Mouse (Mus musculus): Measurements from ENCODE around the gene Ddr2.
A peak's percentile ranks its signal among the peaks of the same experiment; 100 is the strongest.
"Not testable (repeated sequence)": the region's sequence is repeated elsewhere in the genome, so short reads cannot be mapped to it uniquely, and the experiment has no call there.

Ddr2 gene

GRCm38 (mm10) chr1:170044726-170045471, 65.7 kb downstream of the Ddr2 start:
- DNase-seq (ENCODE audit: extremely low read depth, insufficient read length, low spot score) = no peak

- DNase-seq (ENCODE audit: extremely low read depth, insufficient read length, low spot score) = no peak
Measured at GRCm38 (mm10) chr1:170043753-170044152, 66.8 kb downstream of the Ddr2 start.

- no peak for DNase-seq (ENCODE audit: extremely low read depth, insufficient read length, low spot score)
Measured at GRCm38 (mm10) chr1:170042996-170043395, 67.6 kb downstream of the Ddr2 start.

- no peak for DNase-seq (ENCODE audit: extremely low read depth, insufficient read length, low spot score)
Measured at GRCm38 (mm10) chr1:170039402-170039801, 71.2 kb downstream of the Ddr2 start.

DNA sequence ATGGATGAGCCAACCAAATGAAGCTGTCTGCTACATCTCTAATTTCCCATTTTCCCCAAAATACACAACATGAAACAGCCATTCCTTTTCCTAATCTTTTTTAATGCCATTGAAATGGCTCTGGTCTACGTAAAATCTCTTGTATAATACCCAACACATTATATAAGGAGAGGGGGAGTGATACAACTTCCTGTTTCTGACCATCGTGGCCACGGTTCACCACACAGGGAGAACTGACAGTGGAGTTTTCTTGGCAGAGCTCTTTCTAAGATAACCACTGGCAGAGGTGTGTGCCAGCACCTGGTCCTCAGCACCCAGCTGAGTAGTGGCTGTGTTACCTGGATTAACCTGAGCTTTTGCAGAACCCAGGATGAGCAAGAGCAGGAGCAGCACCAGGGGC, 75.0 kb downstream of the Ddr2 start:
- DNase-seq (ENCODE audit: extremely low read depth, insufficient read length, low spot score) = no peak

- no peak for DNase-seq (ENCODE audit: extremely low read depth, insufficient read length, low spot score)
Measured at GRCm38 (mm10) chr1:170034961-170035360, 75.6 kb downstream of the Ddr2 start.

GRCm38 (mm10) chr1:170031656-170032055, 78.9 kb downstream of the Ddr2 start:
- no peak for DNase-seq (ENCODE audit: extremely low read depth, insufficient read length, low spot score)

- DNase-seq (ENCODE audit: extremely low read depth, insufficient read length, low spot score) = no peak
Measured at GRCm38 (mm10) chr1:170014784-170015183, 95.8 kb downstream of the Ddr2 start.

GRCm38 (mm10) chr1:170010716-170011505, 99.7 kb downstream of the Ddr2 start:
- no peak for DNase-seq (ENCODE audit: extremely low read depth, insufficient read length, low spot score)

- no peak for DNase-seq (ENCODE audit: extremely low read depth, insufficient read length, low spot score)
Measured at GRCm38 (mm10) chr1:170009296-170009695, 101.3 kb downstream of the Ddr2 start.

GRCm38 (mm10) chr1:170008432-170009220, 101.9 kb downstream of the Ddr2 start:
- peak; percentile 26 for DNase-seq (ENCODE audit: extremely low read depth, insufficient read length, low spot score)

DNA sequence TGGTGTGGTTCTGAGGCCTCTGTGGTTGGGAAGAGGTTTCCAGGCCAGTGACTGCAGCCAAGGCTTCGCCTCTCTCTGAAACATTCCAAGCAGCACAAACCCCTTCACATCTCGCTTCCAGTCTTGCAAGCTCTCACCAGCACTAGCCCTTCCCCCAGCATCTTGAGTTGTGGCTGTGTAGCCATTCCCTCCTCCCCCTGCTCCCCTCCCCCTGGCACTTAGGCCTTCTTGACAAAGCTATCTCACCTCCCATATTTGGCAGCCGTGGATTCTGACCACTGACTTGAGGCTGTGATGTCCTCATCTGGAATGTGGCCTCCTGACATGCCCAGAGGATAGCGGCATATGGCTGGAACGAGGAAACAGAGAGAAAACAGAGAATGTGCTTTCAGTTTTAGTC, 104.0 kb downstream of the Ddr2 start:
- peak; percentile 76 for DNase-seq (ENCODE audit: extremely low read depth, insufficient read length, low spot score)

GRCm38 (mm10) chr1:170005297-170005696, 105.3 kb downstream of the Ddr2 start:
- no peak for DNase-seq (ENCODE audit: extremely low read depth, insufficient read length, low spot score)

DNA sequence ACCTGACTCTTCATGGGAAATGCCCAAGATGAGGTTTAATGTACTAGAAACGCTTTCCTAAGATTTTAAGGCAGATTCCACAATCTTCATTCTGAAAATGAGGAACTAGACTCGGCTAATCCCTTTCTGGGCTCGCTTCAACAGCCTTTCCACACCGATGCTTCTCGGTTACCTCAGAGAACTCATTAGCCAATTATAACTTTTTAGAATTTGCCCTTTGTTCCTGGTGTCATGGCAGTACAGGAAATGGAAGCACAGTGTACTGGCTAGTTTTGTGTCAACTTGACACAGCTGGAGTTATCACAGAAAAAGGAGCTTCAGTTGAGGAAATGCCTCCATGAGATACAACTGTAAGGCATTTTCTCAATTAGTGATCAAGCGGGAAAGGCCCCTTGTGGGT, 116.7 kb downstream of the Ddr2 start:
- not testable (repeated sequence) for DNase-seq (ENCODE audit: extremely low read depth, insufficient read length, low spot score)

- no peak for DNase-seq (ENCODE audit: extremely low read depth, insufficient read length, low spot score)
Measured at GRCm38 (mm10) chr1:169986166-169986565, 124.4 kb downstream of the Ddr2 start.

GRCm38 (mm10) chr1:169977621-169978020, 132.9 kb downstream of the Ddr2 start:
- DNase-seq (ENCODE audit: extremely low read depth, insufficient read length, low spot score) = peak; percentile 41

- DNase-seq (ENCODE audit: extremely low read depth, insufficient read length, low spot score) = no peak
Measured at GRCm38 (mm10) chr1:169971998-169972397, 138.6 kb downstream of the Ddr2 start.

DNA sequence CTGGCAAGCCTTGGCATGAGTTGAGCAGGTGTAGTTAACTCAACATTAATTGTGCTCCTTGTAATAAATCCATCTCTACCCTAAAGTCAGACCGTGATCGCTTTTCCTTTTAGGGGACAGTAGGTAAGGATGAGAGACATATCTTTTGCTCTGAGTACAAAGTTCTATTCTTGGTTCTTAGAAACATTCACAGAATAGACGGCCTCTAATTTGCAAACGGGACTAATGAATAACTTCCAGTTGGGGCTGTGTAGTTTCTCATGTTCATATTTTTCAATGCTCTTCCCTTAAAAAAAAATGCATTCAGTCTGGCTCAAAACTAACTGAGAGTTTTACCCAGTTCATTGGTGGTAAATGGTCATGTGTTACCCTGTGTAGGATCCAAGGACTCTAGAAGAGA, 139.6 kb downstream of the Ddr2 start:
- DNase-seq (ENCODE audit: extremely low read depth, insufficient read length, low spot score) = no peak

DNA sequence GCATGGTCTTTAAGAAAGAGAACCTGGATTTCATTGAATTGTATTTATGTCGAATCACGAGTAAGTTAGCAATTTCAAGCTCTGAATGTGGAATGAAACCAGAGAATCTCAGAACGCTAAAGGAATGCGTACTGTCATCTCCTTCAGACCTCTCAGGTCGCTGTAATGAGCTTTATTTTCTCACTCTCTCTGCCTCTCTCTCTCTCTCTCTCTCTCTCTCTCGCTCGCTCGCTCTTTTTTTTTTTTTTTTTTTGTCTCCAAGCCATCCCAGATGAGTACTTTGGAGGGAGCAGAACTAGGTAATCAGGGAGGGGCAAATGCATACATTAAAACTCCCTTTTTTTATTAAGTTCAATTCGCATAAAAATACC, 141.1 kb downstream of the Ddr2 start:
- no peak for DNase-seq (ENCODE audit: extremely low read depth, insufficient read length, low spot score)

GRCm38 (mm10) chr1:169968792-169969515, 141.6 kb downstream of the Ddr2 start, which contains the start of gene Hsd17b7:
Hsd17b7 (minus strand) TSS chr1:169969241.
- peak; percentile 99 for DNase-seq (ENCODE audit: extremely low read depth, insufficient read length, low spot score)

DNA sequence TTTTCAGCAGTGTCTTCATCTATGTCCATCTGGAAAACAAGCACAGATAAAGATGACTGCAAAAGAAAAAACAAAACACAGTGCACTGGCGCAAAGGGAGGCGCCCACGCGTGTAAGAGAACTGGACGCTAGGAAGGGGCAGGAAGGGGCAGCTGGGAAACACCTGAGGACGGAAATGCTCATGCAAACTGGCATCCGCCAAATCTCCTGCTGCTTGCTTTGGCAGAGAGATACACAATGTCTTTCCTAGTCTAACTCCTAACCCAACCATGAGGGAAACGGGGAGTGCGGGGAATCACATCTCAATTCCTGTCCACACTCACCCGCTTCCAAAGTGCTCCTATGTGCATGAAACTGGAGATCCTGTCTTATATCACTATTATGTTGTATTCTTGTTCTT, 157.5 kb downstream of the Ddr2 start:
- DNase-seq (ENCODE audit: extremely low read depth, insufficient read length, low spot score) = no peak
